Mouse (Mus musculus): Measurements from ENCODE around the gene Olfr1215. TPM values are rescaled to one million over a fixed set of nuclear protein-coding genes. Genes with fewer than 3 reads are reported as not detected.
"Not testable (repeated sequence)": the region's sequence is repeated elsewhere in the genome, so short reads cannot be mapped to it uniquely, and the experiment has no call there.

Gene Olfr1215
- not detected in 2 replicates for polyA plus RNA-seq (2014; fragmentation: Nextera tagmentation; extraction: Ambion mirVana)

GRCm38 (mm10) chr2:89006873-89007272 is at the start of gene Olfr1215:
Olfr1215 (minus strand) TSS chr2:89006973.
- Histone ChIP-seq H3K36me3 (ENCODE audit: control insufficient read depth, insufficient read depth, low read length) (no peaks in the 10 kb centered on the region), H3K9ac (ENCODE audit: low read depth, low read length) (no peak within 1 kb of the TSS), H3K9me3 (ENCODE audit: control insufficient read depth, low read length) (no peaks in the 10 kb centered on the region), H3K27me3 (ENCODE audit: control insufficient read depth, insufficient read depth, low read length) (no peaks in the 10 kb centered on the region), H3K4me2 (replicated peaks; ENCODE audit: low read depth, low read length) (no peak within 1 kb of the TSS), H3K4me3 (ENCODE audit: low read depth, low read length) (no peak within 1 kb of the TSS), H3K27ac (ENCODE audit: low read depth, low read length) (no peak within 1 kb of the TSS), H3K4me1 (replicated peaks; ENCODE audit: control insufficient read depth, insufficient read depth, low read length) (no peaks in the 10 kb centered on the region)
- ATAC-seq (ENCODE audit: low FRiP score) (no peak), DNase-seq (ENCODE audit: low spot score) (no peak)
- 74% methylated on average over 2 of the region's 2 CpGs for WGBS

- Histone ChIP-seq H3K9ac (ENCODE audit: low read depth, low read length) (no peak within 1 kb of the TSS), H3K4me2 (replicated peaks; ENCODE audit: low read depth, low read length) (no peak within 1 kb of the TSS), H3K4me3 (ENCODE audit: low read depth, low read length) (no peak within 1 kb of the TSS), H3K4me1 (replicated peaks; ENCODE audit: control insufficient read depth, insufficient read depth, low read length) (no peaks in the 10 kb centered on the region), H3K9me3 (ENCODE audit: control insufficient read depth, low read length) (no peaks in the 10 kb centered on the region), H3K27me3 (ENCODE audit: control insufficient read depth, insufficient read depth, low read length) (no peaks in the 10 kb centered on the region), H3K36me3 (ENCODE audit: control insufficient read depth, insufficient read depth, low read length) (no peaks in the 10 kb centered on the region), H3K27ac (ENCODE audit: low read depth, low read length) (no peak within 1 kb of the TSS)
- ATAC-seq (ENCODE audit: low FRiP score), result no peak
- 69% methylated on average over 2 of the region's 2 CpGs for WGBS
- DNase-seq (ENCODE audit: low spot score), result no peak
These were observed 25.2 kb upstream of the Olfr1215 start, which contains the start of gene Olfr1217 for GRCm38 (mm10) chr2:89031965-89032364. Olfr1217 (minus strand) TSS chr2:89032065.

- not testable (repeated sequence) for H3K36me3 ChIP-seq (ENCODE audit: control insufficient read depth, insufficient read depth, low read length); ATAC-seq (ENCODE audit: low FRiP score); H3K9me3 ChIP-seq (ENCODE audit: control insufficient read depth, low read length); H3K27me3 ChIP-seq (ENCODE audit: control insufficient read depth, insufficient read depth, low read length); DNase-seq (ENCODE audit: low spot score); H3K9ac ChIP-seq (ENCODE audit: low read depth, low read length); H3K4me1 ChIP-seq (replicated peaks; ENCODE audit: control insufficient read depth, insufficient read depth, low read length); H3K4me3 ChIP-seq (ENCODE audit: low read depth, low read length); H3K4me2 ChIP-seq (replicated peaks; ENCODE audit: low read depth, low read length); H3K27ac ChIP-seq (ENCODE audit: low read depth, low read length)
- 74% methylated on average over 3 of the region's 3 CpGs for WGBS
These were observed 14.7 kb upstream of the Olfr1215 start for GRCm38 (mm10) chr2:89021436-89021835.

GRCm38 (mm10) chr2:89018240-89018639 is 11.5 kb upstream of the Olfr1215 start, which contains the start of gene Olfr1216:
Olfr1216 (minus strand) TSS chr2:89018340.
- Histone ChIP-seq H3K27ac (ENCODE audit: low read depth, low read length) (no peak within 1 kb of the TSS), H3K9ac (ENCODE audit: low read depth, low read length) (no peak within 1 kb of the TSS), H3K4me2 (replicated peaks; ENCODE audit: low read depth, low read length) (no peak within 1 kb of the TSS), H3K27me3 (ENCODE audit: control insufficient read depth, insufficient read depth, low read length) (no peaks in the 10 kb centered on the region), H3K4me1 (replicated peaks; ENCODE audit: control insufficient read depth, insufficient read depth, low read length) (no peaks in the 10 kb centered on the region), H3K4me3 (ENCODE audit: low read depth, low read length) (no peak within 1 kb of the TSS), H3K36me3 (ENCODE audit: control insufficient read depth, insufficient read depth, low read length) (no peaks in the 10 kb centered on the region), H3K9me3 (ENCODE audit: control insufficient read depth, low read length) (no peaks in the 10 kb centered on the region)
- DNase-seq (ENCODE audit: low spot score), result no peak
- 88% methylated on average over 1 of the region's 1 CpGs for WGBS
- ATAC-seq (ENCODE audit: low FRiP score), result no peak

DNA sequence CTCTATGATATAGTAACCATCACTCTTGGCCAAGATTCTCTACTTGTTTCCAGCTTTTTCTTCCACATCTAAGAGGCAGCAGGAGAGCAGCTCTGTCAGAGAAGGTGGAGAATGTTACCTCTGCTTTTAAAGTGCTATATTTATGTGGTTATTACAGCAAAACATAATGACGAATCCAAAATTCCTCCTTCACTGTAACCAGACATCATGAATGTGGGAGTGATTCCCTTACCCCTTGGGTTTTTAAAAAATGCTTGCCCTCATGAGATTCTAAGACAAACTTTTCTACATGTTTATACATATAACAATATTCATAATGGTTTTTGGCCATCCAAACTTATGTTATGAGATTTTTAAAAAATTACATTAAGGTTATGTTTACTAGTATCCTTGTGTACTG is 14.2 kb downstream of the Olfr1215 start, which contains the start of gene Olfr1214:
Gene Olfr1214 (minus strand): TSS at position 101 of the 400 bp plus-strand sequence.
- Histone ChIP-seq H3K4me1 (replicated peaks; ENCODE audit: control insufficient read depth, insufficient read depth, low read length) (no peaks in the 10 kb centered on the region), H3K9ac (ENCODE audit: low read depth, low read length) (no peak within 1 kb of the TSS), H3K27ac (ENCODE audit: low read depth, low read length) (no peak within 1 kb of the TSS), H3K4me3 (ENCODE audit: low read depth, low read length) (no peak within 1 kb of the TSS), H3K4me2 (replicated peaks; ENCODE audit: low read depth, low read length) (no peak within 1 kb of the TSS), H3K27me3 (ENCODE audit: control insufficient read depth, insufficient read depth, low read length) (no peaks in the 10 kb centered on the region), H3K36me3 (ENCODE audit: control insufficient read depth, insufficient read depth, low read length) (no peaks in the 10 kb centered on the region), H3K9me3 (ENCODE audit: control insufficient read depth, low read length) (no peaks in the 10 kb centered on the region)
- DNase-seq (ENCODE audit: low spot score) (no peak), ATAC-seq (ENCODE audit: low FRiP score) (no peak)
- WGBS, result 94% methylated on average over 1 of the region's 1 CpGs

DNA sequence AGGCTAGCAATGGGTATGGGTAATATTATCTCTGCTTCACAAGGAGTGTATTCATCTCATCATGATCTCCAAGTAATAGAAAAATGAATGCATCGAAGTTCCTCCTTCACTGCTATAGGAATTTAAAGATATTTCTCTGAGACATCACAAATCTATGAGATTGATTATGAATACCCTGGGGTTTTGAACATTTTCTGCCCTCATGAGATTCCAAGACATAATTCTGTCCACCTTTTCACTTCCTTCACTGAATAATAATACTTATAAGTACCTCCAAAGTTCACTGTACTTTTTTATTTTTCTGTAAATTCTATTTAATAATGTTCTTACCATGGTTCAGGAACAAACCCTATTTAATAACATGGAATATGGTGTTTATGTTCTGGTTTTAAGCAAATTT is 26.6 kb downstream of the Olfr1215 start, which contains the start of gene Gm13762:
Gene Gm13762 (minus strand): TSS at position 101 of the 400 bp plus-strand sequence.
- H3K27ac ChIP-seq (ENCODE audit: low read depth, low read length), result no peak within 1 kb of the TSS
- WGBS, result 84% methylated on average over 1 of the region's 1 CpGs
- H3K9ac ChIP-seq (ENCODE audit: low read depth, low read length), result no peak within 1 kb of the TSS
- no peaks in the 10 kb centered on the region for H3K36me3 ChIP-seq (ENCODE audit: control insufficient read depth, insufficient read depth, low read length)
- no peak for ATAC-seq (ENCODE audit: low FRiP score)
- no peaks in the 10 kb centered on the region for H3K27me3 ChIP-seq (ENCODE audit: control insufficient read depth, insufficient read depth, low read length)
- no peaks in the 10 kb centered on the region for H3K9me3 ChIP-seq (ENCODE audit: control insufficient read depth, low read length)
- no peak within 1 kb of the TSS for H3K4me2 ChIP-seq (replicated peaks; ENCODE audit: low read depth, low read length)
- no peak within 1 kb of the TSS for H3K4me3 ChIP-seq (ENCODE audit: low read depth, low read length)
- no peaks in the 10 kb centered on the region for H3K4me1 ChIP-seq (replicated peaks; ENCODE audit: control insufficient read depth, insufficient read depth, low read length)
- no peak for DNase-seq (ENCODE audit: low spot score)

- H3K9ac ChIP-seq (ENCODE audit: low read depth, low read length), result no peak within 1 kb of the TSS
- DNase-seq (ENCODE audit: low spot score), result no peak
- no peaks in the 10 kb centered on the region for H3K27me3 ChIP-seq (ENCODE audit: control insufficient read depth, insufficient read depth, low read length)
- no peaks in the 10 kb centered on the region for H3K9me3 ChIP-seq (ENCODE audit: control insufficient read depth, low read length)
- no peak within 1 kb of the TSS for H3K4me2 ChIP-seq (replicated peaks; ENCODE audit: low read depth, low read length)
- ATAC-seq (ENCODE audit: low FRiP score), result no peak
- H3K4me3 ChIP-seq (ENCODE audit: low read depth, low read length), result no peak within 1 kb of the TSS
- H3K27ac ChIP-seq (ENCODE audit: low read depth, low read length), result no peak within 1 kb of the TSS
- H3K36me3 ChIP-seq (ENCODE audit: control insufficient read depth, insufficient read depth, low read length), result no peaks in the 10 kb centered on the region
- no peaks in the 10 kb centered on the region for H3K4me1 ChIP-seq (replicated peaks; ENCODE audit: control insufficient read depth, insufficient read depth, low read length)
These were observed 53.1 kb downstream of the Olfr1215 start, which contains the start of gene Olfr1212 for GRCm38 (mm10) chr2:88953669-88954068. Olfr1212 (plus strand) TSS chr2:88953969.

Other genes with a start within 250 kb of the Olfr1215 start
- gene Olfr1199, start 246.5 kb downstream of the Olfr1215 start, polyA plus RNA-seq (2014; fragmentation: Nextera tagmentation; extraction: Ambion mirVana), result not detected in 2 replicates
- not detected in 2 replicates for gene Olfr1200, start 236.5 kb downstream of the Olfr1215 start, polyA plus RNA-seq (2014; fragmentation: Nextera tagmentation; extraction: Ambion mirVana)
- not detected in 2 replicates for gene Olfr1201, start 213.9 kb downstream of the Olfr1215 start, polyA plus RNA-seq (2014; fragmentation: Nextera tagmentation; extraction: Ambion mirVana)
- not detected in 2 replicates for gene Olfr1202, start 192.5 kb downstream of the Olfr1215 start, polyA plus RNA-seq (2014; fragmentation: Nextera tagmentation; extraction: Ambion mirVana)
- not detected in 2 replicates for gene Olfr1205, start 177.2 kb downstream of the Olfr1215 start, polyA plus RNA-seq (2014; fragmentation: Nextera tagmentation; extraction: Ambion mirVana)
- not detected in 2 replicates for gene Olfr1204, start 157.7 kb downstream of the Olfr1215 start, polyA plus RNA-seq (2014; fragmentation: Nextera tagmentation; extraction: Ambion mirVana)
- gene Olfr1206, start 143.7 kb downstream of the Olfr1215 start, polyA plus RNA-seq (2014; fragmentation: Nextera tagmentation; extraction: Ambion mirVana), result not detected in 2 replicates
- not detected in 2 replicates for gene Olfr1208, start 104.7 kb downstream of the Olfr1215 start, polyA plus RNA-seq (2014; fragmentation: Nextera tagmentation; extraction: Ambion mirVana)
- not detected in 2 replicates for gene Olfr1209, start 91.8 kb downstream of the Olfr1215 start, polyA plus RNA-seq (2014; fragmentation: Nextera tagmentation; extraction: Ambion mirVana)
- gene Olfr1211, start 68.9 kb downstream of the Olfr1215 start, polyA plus RNA-seq (2014; fragmentation: Nextera tagmentation; extraction: Ambion mirVana), result not detected in 2 replicates
- gene Olfr1212, start 53.0 kb downstream of the Olfr1215 start, polyA plus RNA-seq (2014; fragmentation: Nextera tagmentation; extraction: Ambion mirVana), result not detected in 2 replicates
- gene Gm13762, start 26.7 kb downstream of the Olfr1215 start, polyA plus RNA-seq (2014; fragmentation: Nextera tagmentation; extraction: Ambion mirVana), result not detected in 2 replicates
- not detected in 2 replicates for gene Olfr1214, start 14.3 kb downstream of the Olfr1215 start, polyA plus RNA-seq (2014; fragmentation: Nextera tagmentation; extraction: Ambion mirVana)
- not detected in 2 replicates for gene Olfr1216, start 11.4 kb upstream of the Olfr1215 start, polyA plus RNA-seq (2014; fragmentation: Nextera tagmentation; extraction: Ambion mirVana)
- gene Olfr1217, start 25.1 kb upstream of the Olfr1215 start, polyA plus RNA-seq (2014; fragmentation: Nextera tagmentation; extraction: Ambion mirVana), result not detected in 2 replicates
- gene Olfr1218, start 54.2 kb upstream of the Olfr1215 start, polyA plus RNA-seq (2014; fragmentation: Nextera tagmentation; extraction: Ambion mirVana), result not detected in 2 replicates
- not detected in 2 replicates for gene Olfr1219, start 76.5 kb upstream of the Olfr1215 start, polyA plus RNA-seq (2014; fragmentation: Nextera tagmentation; extraction: Ambion mirVana)
- gene Olfr1220, start 99.9 kb upstream of the Olfr1215 start, polyA plus RNA-seq (2014; fragmentation: Nextera tagmentation; extraction: Ambion mirVana), result not detected in 2 replicates
- gene Olfr1221, start 110.3 kb upstream of the Olfr1215 start, polyA plus RNA-seq (2014; fragmentation: Nextera tagmentation; extraction: Ambion mirVana), result not detected in 2 replicates
- gene Olfr1222, start 126.1 kb upstream of the Olfr1215 start, polyA plus RNA-seq (2014; fragmentation: Nextera tagmentation; extraction: Ambion mirVana), result not detected in 2 replicates
- not detected in 2 replicates for gene Olfr1223, start 144.6 kb upstream of the Olfr1215 start, polyA plus RNA-seq (2014; fragmentation: Nextera tagmentation; extraction: Ambion mirVana)
- not detected in 2 replicates for gene Olfr1224-ps1, start 157.1 kb upstream of the Olfr1215 start, polyA plus RNA-seq (2014; fragmentation: Nextera tagmentation; extraction: Ambion mirVana)
- gene Olfr1225, start 167.7 kb upstream of the Olfr1215 start, polyA plus RNA-seq (2014; fragmentation: Nextera tagmentation; extraction: Ambion mirVana), result not detected in 2 replicates
- gene Olfr1226, start 193.1 kb upstream of the Olfr1215 start, polyA plus RNA-seq (2014; fragmentation: Nextera tagmentation; extraction: Ambion mirVana), result not detected in 2 replicates
- not detected in 2 replicates for gene Olfr1228, start 247.1 kb upstream of the Olfr1215 start, polyA plus RNA-seq (2014; fragmentation: Nextera tagmentation; extraction: Ambion mirVana)